Mouse (Mus musculus) heart, adult 9 months (tissue): ENCODE measurements around the gene Ssx2ip.
"Not testable (repeated sequence)": the region's sequence is repeated elsewhere in the genome, so short reads cannot be mapped to it uniquely, and the experiment has no call there.

Experiments
- DNase-seq, 2 experiments: peaks; one replicate each; pipeline ENCODE4 v3.0.0; 2022; ENCODE audit warnings: low spot score in 2 of 2

Gene Ssx2ip

GRCm38 (mm10) chr3:146403770-146404169 is 672 bp upstream of the Ssx2ip start:
- DNase-seq, result no peak

GRCm38 (mm10) chr3:146405213-146406006 is 968 bp downstream of the Ssx2ip start:
- DNase-seq, result no peak

- no peak for DNase-seq
Measured at GRCm38 (mm10) chr3:146406007-146406341, 1.5 kb downstream of the Ssx2ip start.

DNA sequence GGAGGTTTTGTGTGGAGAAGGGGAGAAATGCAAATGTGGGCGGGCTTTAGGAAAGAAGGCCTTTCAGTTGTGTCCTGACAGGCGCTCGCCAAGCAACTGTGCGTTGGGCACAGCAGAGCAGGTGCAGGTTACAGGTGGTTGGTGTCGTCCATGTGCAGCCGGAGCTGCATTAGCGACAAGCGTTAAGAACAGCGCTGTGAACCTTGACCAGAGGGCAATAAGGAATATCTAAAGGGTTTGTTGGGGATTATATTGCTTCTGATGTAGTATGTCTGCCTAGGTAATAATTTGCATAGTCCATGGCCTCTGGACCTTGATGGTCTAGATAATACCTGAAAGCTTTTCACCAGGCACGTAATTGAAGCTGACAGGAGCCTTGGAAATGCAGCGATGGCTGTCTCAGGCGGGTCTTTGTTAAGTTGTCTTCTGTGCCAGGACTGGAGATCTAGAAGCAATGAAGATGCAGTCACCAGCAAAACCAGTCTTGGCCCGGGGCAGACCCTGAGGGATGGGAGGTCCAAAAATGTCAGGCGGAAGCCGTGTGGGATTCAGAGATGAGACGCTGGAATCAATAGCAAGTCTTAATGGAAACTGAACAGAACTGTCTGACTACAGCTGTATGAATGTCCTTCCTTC is 2.8 kb downstream of the Ssx2ip start:
- DNase-seq, result no peak

DNA sequence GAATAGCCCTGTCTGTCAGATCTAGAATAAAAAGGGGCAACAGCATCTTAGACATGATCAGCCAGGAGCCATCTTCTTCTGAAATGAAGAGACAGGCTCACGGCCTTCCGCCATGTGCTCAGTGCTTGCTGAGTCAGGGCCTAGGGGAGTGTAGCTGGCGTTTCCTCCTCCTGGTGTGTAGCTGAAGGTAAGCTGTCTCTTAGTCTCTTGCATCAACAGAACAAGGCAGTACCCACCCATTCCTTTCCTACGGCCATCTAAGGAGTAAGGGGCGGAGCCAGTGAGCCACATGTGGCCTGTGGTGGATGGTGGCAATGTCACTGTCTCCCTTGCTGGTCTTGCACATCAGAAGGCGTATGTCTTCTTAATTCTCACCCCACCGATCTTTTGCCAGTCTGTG is 5.7 kb downstream of the Ssx2ip start:
- DNase-seq, result no peak

GRCm38 (mm10) chr3:146412008-146412407 is 7.6 kb downstream of the Ssx2ip start:
- no peak for DNase-seq

- no peak for DNase-seq
Measured at GRCm38 (mm10) chr3:146412480-146412879, 8.0 kb downstream of the Ssx2ip start.

DNA sequence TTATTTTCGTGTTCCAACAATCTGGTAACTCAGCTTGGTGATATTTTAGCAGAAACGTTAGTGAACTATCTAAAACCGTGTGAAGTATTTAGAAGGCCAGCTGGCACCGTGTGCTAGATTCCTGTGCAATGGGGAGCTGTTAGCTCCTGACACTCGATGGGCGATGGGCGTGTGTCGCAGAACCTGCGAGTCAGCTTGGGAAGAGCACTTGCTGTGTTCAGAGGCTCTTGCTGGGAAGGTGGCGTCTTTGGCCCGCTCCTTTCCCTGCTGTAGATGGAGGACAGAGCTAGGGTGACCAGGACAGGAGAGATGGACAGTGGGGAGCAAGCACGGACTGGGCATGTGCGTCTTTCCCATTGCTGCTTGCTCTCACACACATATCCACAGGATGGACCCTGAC is 8.6 kb downstream of the Ssx2ip start:
- DNase-seq, result no peak

DNA sequence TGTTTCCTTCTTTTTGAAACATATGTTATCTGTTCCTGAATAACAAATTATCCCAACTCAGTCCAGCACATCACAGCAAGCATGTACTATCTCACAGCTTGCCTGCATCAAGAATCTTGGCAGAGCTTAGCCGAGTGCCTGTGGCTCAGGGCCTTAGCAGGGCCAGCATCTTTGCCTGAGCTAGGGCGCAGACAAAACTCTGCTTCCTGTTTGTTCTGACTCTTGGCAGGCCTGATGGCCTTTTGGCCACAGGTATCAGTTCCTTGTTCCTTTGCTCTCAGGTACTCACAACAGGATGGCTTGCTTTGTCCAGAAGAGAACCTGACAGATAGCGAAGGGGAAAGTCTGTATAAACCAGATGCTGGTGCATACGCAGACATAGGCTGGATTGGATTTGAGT is 9.6 kb downstream of the Ssx2ip start:
- no peak for DNase-seq

- DNase-seq, result no peak
Measured at GRCm38 (mm10) chr3:146414555-146414954, 10.1 kb downstream of the Ssx2ip start.

- no peak for DNase-seq
Measured at GRCm38 (mm10) chr3:146417873-146418272, 13.4 kb downstream of the Ssx2ip start.

- no peak for DNase-seq
Measured at GRCm38 (mm10) chr3:146418901-146419300, 14.5 kb downstream of the Ssx2ip start.

GRCm38 (mm10) chr3:146419534-146419933 is 15.1 kb downstream of the Ssx2ip start:
- no peak for DNase-seq

GRCm38 (mm10) chr3:146419992-146420537 is 15.6 kb downstream of the Ssx2ip start:
- DNase-seq, result no peak

DNA sequence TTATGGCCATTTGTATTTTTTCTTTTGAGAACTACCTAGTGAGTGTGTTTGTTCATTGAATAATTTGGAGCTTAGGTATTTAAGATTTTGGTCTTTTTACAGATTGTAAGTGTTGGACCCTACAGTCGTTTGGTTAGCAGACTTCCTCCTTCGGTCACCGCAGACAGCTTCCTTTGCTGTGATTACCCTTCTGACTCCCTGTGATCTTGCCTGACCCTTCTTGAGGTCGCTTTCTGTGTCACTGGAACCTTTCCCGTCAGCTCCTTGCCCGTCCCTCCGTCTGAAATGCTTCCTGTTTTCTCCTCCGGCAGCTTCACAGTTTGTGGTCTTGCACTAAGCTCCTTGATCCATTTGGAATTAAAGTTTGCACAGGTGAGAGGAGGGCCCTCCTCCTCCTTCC is 17.3 kb downstream of the Ssx2ip start:
- no peak for DNase-seq

- DNase-seq, result no peak
Measured at GRCm38 (mm10) chr3:146423710-146424109, 19.3 kb downstream of the Ssx2ip start.

DNA sequence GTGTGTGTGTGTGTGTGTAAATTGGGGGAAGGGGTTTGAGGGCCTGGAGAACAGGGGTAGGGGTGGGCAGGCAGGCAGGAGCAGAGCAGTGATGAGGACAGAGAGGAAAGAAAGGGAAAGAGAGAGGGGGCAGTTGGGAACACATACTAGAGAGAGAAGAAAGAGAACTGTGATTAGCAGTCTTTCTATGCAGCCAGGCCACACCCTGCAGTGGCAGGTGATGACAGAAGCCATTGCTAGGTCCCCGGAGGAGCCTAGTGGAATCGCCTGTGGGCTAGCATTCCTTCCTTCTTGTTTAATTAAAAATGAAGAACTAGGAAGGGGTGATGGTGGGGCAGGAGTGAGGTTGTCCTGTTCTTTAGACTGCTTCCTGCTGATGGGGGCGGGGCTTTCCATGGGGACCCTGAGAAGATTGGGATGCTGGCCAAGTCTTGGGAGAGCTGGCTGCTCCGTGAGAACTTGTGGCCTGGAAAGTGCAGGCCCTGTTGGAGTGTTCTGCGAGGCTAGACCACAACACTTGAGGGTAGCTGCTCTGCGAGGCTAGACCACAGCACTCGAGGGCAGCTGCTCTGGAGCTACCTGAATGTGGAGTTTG is 20.0 kb downstream of the Ssx2ip start:
- no peak for DNase-seq

GRCm38 (mm10) chr3:146425902-146426301 is 21.5 kb downstream of the Ssx2ip start:
- no peak for DNase-seq

- no peak for DNase-seq
Measured at GRCm38 (mm10) chr3:146426489-146426888, 22.0 kb downstream of the Ssx2ip start.

- not testable (repeated sequence) for DNase-seq
Measured at GRCm38 (mm10) chr3:146433063-146433462, 28.6 kb downstream of the Ssx2ip start.

DNA sequence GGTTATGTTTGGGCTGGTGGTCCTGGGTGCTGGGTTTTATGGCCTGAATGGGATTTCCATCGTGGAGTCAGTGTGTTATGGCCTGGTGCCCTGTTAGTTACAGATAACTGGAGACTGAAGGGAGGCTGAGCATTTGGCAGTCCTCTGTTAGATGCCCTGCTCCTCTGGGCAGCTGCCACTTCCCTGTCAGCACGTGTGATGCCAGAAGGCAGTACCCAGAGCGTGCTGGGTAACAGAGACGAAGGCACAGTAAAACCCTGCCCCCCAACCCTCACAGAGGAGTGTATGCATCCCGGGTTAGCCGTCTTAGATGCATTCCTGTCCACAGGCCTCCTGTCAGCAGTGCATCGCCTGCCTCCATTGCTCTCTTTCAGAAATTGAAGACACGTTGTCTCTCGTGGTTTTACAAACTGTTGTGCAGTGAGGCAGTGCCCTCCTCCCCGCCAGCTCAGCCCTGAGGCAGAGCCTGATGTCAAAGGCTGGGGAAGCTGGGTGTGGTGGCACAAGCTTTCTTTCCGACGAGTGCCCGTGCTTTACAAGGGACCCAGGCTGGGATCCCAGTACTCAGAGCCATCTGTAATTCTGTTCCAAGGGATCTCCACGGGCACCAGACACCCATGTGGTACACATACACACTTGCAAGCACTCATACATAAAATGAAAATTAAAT is 29.4 kb downstream of the Ssx2ip start:
- DNase-seq, result no peak

DNA sequence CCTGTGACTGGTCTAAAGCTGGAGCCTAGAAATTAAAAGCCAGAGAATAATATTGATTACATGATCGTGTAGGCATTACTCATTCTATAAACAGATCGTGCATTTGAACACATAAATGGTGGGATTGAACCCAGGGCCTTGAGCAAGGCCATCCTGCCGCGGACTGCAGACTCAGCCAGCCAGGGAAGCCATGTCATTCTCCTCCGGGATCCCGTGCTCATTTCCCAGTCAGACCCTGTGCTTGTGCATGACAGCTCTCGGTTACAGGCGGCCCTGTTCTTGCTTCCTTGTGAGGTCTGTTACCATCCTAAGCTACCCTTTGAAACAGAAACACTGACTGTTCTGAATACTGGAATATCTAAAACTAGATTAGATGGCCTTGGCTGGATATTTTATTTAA is 30.2 kb downstream of the Ssx2ip start:
- DNase-seq, result no peak
